In the genomic region with DNA sequence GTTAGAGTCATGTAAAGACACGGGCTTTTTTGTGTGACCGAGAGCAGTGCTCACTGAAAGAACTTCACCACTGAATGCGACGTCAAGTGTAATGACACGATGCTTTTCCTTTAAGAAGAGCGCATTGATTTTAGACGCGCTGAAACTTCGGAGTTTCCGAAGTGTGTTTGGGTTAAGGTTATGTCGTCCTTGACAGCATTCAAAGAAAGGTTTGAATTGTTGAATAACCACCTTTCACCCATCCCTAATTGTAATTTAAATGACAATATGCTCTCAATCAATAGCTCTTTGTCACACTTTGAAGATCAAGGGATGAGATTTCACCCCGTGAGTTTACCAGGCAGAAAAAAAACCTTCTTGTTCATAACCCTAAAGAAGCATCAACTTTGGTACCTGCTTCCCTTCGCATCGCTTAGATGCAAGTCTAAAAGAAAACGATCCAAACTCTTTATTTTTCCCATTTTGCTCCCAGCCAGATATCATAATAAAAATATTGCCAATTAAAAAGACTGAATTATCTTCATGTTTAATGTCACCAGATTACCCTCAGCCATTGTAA, we compare ENCODE assay signal across 19 mouse cellular contexts.
A peak's percentile ranks its signal among the peaks of the same experiment; 100 is the strongest.
DNase-seq lines count a peak whose midpoint lies in the region; ATAC-seq and TF ChIP-seq lines count a peak whose summit lies in the region.
"Had no signal": no experiment of that assay in that cellular context is flagged by ENCODE, and none has a peak within 500 bp of the region (broad histone marks: within the 10 kb centered on the region; RNA-seq: fewer than 3 reads in every experiment).

No protein-coding gene starts in this region.

- WGBS in forebrain, embryonic 11.5 days, result 30% methylated on average over 15 of the region's 15 CpGs
- WGBS in forebrain, embryonic 10.5 days, result 48% methylated on average over 15 of the region's 15 CpGs
- 16% methylated on average over 15 of the region's 15 CpGs for WGBS in forebrain, embryonic 15.5 days
- 22% methylated on average over 15 of the region's 15 CpGs for WGBS in midbrain, embryonic 11.5 days
- WGBS in neural tube, embryonic 15.5 days, result 21% methylated on average over 15 of the region's 15 CpGs
- WGBS in kidney, adult 2 months, result 67% methylated on average over 15 of the region's 15 CpGs

- H3K27me3 ChIP-seq in forebrain, embryonic 11.5 days (ENCODE audit: control insufficient read depth, insufficient read depth, low read length), result no peaks in the 10 kb centered on the region
- H3K27me3 ChIP-seq in forebrain, embryonic 10.5 days (ENCODE audit: poor library complexity, severe bottlenecking), result peaks cover 32% of the 10 kb centered on the region
- 0 out of 2 replicates have a peak, but pooled peaks cover 2% of the 10 kb centered on the region for H3K27me3 ChIP-seq in forebrain, embryonic 15.5 days
- no peaks in the 10 kb centered on the region; the same call in 1 of the 2 replicates for H3K27me3 ChIP-seq in midbrain, embryonic 11.5 days (ENCODE audit: control insufficient read depth, insufficient read depth, low read length)
- peaks cover 27% of the 10 kb centered on the region for H3K27me3 ChIP-seq in neural tube, embryonic 15.5 days (replicated peaks)
- no peaks in the 10 kb centered on the region for H3K27me3 ChIP-seq in kidney, adult 2 months (replicated peaks; ENCODE audit: control insufficient read depth, insufficient read depth, low read length)
- H3K27me3 ChIP-seq: CH12.LX had no signal

- DNase-seq in forebrain, embryonic 11.5 days (ENCODE audit: low spot score), result no peak
- DNase-seq in forebrain, embryonic 10.5 days (ENCODE audit: extremely low spot score, low spot score), result no peak
- peak; percentile 84 for DNase-seq in midbrain, embryonic 11.5 days (ENCODE audit: low spot score, missing footprints)
- DNase-seq in kidney, adult 2 months, result no peak
- DNase-seq in thymus, adult 18-20 months, result no peak
- no peak for DNase-seq in left cerebral cortex, adult 9 months (ENCODE audit: low spot score in 2 of 2)
- DNase-seq: cerebellum, adult 2 months; gastrocnemius, postnatal 36 days; heart, postnatal 14 days; kidney, postnatal 14 days; layer of hippocampus, adult 9-11 months; left cerebral cortex, postnatal 4 days; right cerebral cortex, postnatal 4 days had no signal

- TF ChIP-seq POLR2A in kidney, adult 2 months (IDR thresholded peaks at IDR 0.05; ENCODE audit: low read depth, low read length), result no peak

- no peak for TF ChIP-seq CTCF in kidney, adult 2 months (conservative IDR thresholded peaks at IDR 0.05; ENCODE audit: insufficient read depth, insufficient read length, low read depth, low read length)

- no peak for ATAC-seq in forebrain, embryonic 11.5 days (replicated peaks; ENCODE audit: low FRiP score)
- ATAC-seq in forebrain, embryonic 15.5 days (replicated peaks), result no peak
- ATAC-seq in midbrain, embryonic 11.5 days (ENCODE audit: low FRiP score), result no peak
- ATAC-seq in neural tube, embryonic 15.5 days (ENCODE audit: low FRiP score), result no peak
- ATAC-seq: intestine, postnatal 0 days had no signal

- H3K4me2 ChIP-seq in forebrain, embryonic 11.5 days (ENCODE audit: low read depth, low read length, severe bottlenecking), result 0 out of 2 replicates have a peak overlapping the region, but pooled peaks have one; percentile 8
- H3K4me2 ChIP-seq in forebrain, embryonic 15.5 days (replicated peaks), result 0 out of 2 replicates have a peak overlapping the region, but pooled peaks have one; percentile 4
- peak overlapping the region; percentile 12; the same call in 1 of the 2 replicates for H3K4me2 ChIP-seq in midbrain, embryonic 11.5 days
- peak overlapping the region; percentile 28 for H3K4me2 ChIP-seq in neural tube, embryonic 15.5 days
- H3K4me2 ChIP-seq: liver, embryonic 11.5 days had no signal

- H3K36me3 ChIP-seq in forebrain, embryonic 11.5 days (ENCODE audit: control insufficient read depth, insufficient read depth, low read length), result no peaks in the 10 kb centered on the region
- no peaks in the 10 kb centered on the region for H3K36me3 ChIP-seq in forebrain, embryonic 10.5 days (replicated peaks)
- H3K36me3 ChIP-seq in forebrain, embryonic 15.5 days, result no peaks in the 10 kb centered on the region
- no peaks in the 10 kb centered on the region for H3K36me3 ChIP-seq in midbrain, embryonic 11.5 days (ENCODE audit: control insufficient read depth, insufficient read depth, low read length)
- H3K36me3 ChIP-seq in neural tube, embryonic 15.5 days, result no peaks in the 10 kb centered on the region
- H3K36me3 ChIP-seq in kidney, adult 2 months (ENCODE audit: control insufficient read depth, insufficient read depth, low read length), result no peaks in the 10 kb centered on the region
- H3K36me3 ChIP-seq: heart, embryonic 10.5 days had no signal

- peaks cover 3% of the 10 kb centered on the region; the same call in 1 of the 2 replicates for H3K4me1 ChIP-seq in forebrain, embryonic 11.5 days (replicated peaks; ENCODE audit: control insufficient read depth, insufficient read depth, low read length)
- H3K4me1 ChIP-seq in forebrain, embryonic 10.5 days, result peaks cover 31% of the 10 kb centered on the region
- peaks cover 10% of the 10 kb centered on the region; the same call in 1 of the 2 replicates for H3K4me1 ChIP-seq in forebrain, embryonic 15.5 days
- H3K4me1 ChIP-seq in midbrain, embryonic 11.5 days (ENCODE audit: control insufficient read depth, insufficient read depth, low read length), result peaks cover 5% of the 10 kb centered on the region; the same call in 1 of the 2 replicates
- peaks cover 18% of the 10 kb centered on the region for H3K4me1 ChIP-seq in neural tube, embryonic 15.5 days
- no peaks in the 10 kb centered on the region for H3K4me1 ChIP-seq in kidney, adult 2 months (ENCODE audit: control insufficient read depth, insufficient read depth, low read length)
- H3K4me1 ChIP-seq: heart, embryonic 10.5 days had no signal

- H3K9ac ChIP-seq in forebrain, embryonic 11.5 days (ENCODE audit: low read length), result no peak overlapping the region
- H3K9ac ChIP-seq in forebrain, embryonic 15.5 days (replicated peaks), result no peak overlapping the region
- no peak overlapping the region for H3K9ac ChIP-seq in midbrain, embryonic 11.5 days (ENCODE audit: low read length)
- no peak overlapping the region for H3K9ac ChIP-seq in neural tube, embryonic 15.5 days (replicated peaks)

- H3K27ac ChIP-seq in forebrain, embryonic 11.5 days (ENCODE audit: low read depth, low read length), result no peak overlapping the region
- no peak overlapping the region for H3K27ac ChIP-seq in forebrain, embryonic 10.5 days
- no peak overlapping the region for H3K27ac ChIP-seq in forebrain, embryonic 15.5 days (replicated peaks)
- H3K27ac ChIP-seq in midbrain, embryonic 11.5 days (ENCODE audit: low read depth, low read length), result no peak overlapping the region
- H3K27ac ChIP-seq in neural tube, embryonic 15.5 days (replicated peaks), result no peak overlapping the region
- no peak overlapping the region for H3K27ac ChIP-seq in kidney, adult 2 months (ENCODE audit: insufficient read depth, low read depth, low read length)
- H3K27ac ChIP-seq: heart, embryonic 10.5 days had no signal

- H3K4me3 ChIP-seq in forebrain, embryonic 11.5 days (ENCODE audit: low read depth, low read length), result no peak overlapping the region
- no peak overlapping the region for H3K4me3 ChIP-seq in forebrain, embryonic 10.5 days
- no peak overlapping the region for H3K4me3 ChIP-seq in forebrain, embryonic 15.5 days
- no peak overlapping the region for H3K4me3 ChIP-seq in midbrain, embryonic 11.5 days (ENCODE audit: low read depth, low read length)
- no peak overlapping the region for H3K4me3 ChIP-seq in neural tube, embryonic 15.5 days (replicated peaks)
- H3K4me3 ChIP-seq in kidney, adult 2 months (ENCODE audit: insufficient read depth, low read depth, low read length), result no peak overlapping the region
- H3K4me3 ChIP-seq: heart, embryonic 10.5 days had no signal

- H3K9me3 ChIP-seq in forebrain, embryonic 11.5 days (ENCODE audit: control insufficient read depth, low read length), result no peaks in the 10 kb centered on the region
- H3K9me3 ChIP-seq in forebrain, embryonic 10.5 days, result no peaks in the 10 kb centered on the region
- no peaks in the 10 kb centered on the region for H3K9me3 ChIP-seq in forebrain, embryonic 15.5 days
- H3K9me3 ChIP-seq in midbrain, embryonic 11.5 days (ENCODE audit: control insufficient read depth, low read length), result no peaks in the 10 kb centered on the region
- H3K9me3 ChIP-seq in neural tube, embryonic 15.5 days (replicated peaks), result no peaks in the 10 kb centered on the region
- H3K9me3 ChIP-seq: heart, embryonic 10.5 days had no signal
